Mouse (Mus musculus): ENCODE measurements at regions not wholly inside any gene's neighbourhood (a gene's known extent, or its start where the extent isn't known, plus 50 kb on each side); places are given as distances from the start of the nearest gene placed in this dataset.

GRCm38 (mm10) chr13:28793166-28793935, 160.2 kb downstream of the Sox4 start:
- H3K27me3 ChIP-seq (ENCODE audit: control insufficient read depth, insufficient read depth, low read length), result no peaks in the 10 kb centered on the region
- H3K36me3 ChIP-seq (ENCODE audit: control insufficient read depth, insufficient read depth, low read length), result no peaks in the 10 kb centered on the region
- no peak for TF ChIP-seq POLR2A (IDR thresholded peaks at IDR 0.05; ENCODE audit: extremely low read depth, insufficient read depth, low read length)
- TF ChIP-seq CTCF (IDR thresholded peaks at IDR 0.05; ENCODE audit: low read depth, low read length), result no peak
- H3K79me2 ChIP-seq (ENCODE audit: control insufficient read depth, insufficient read depth, low read length), result no peaks in the 10 kb centered on the region
- no peak overlapping the region for H3K27ac ChIP-seq (replicated peaks; ENCODE audit: insufficient read depth, low read depth, low read length)
- no peak overlapping the region for H3K9ac ChIP-seq (ENCODE audit: low read depth, low read length)
- H3K4me3 ChIP-seq (ENCODE audit: insufficient read depth, low read depth, low read length), result no peak overlapping the region
- DNase-seq (ENCODE audit: extremely low read depth, low read depth, low spot score), result no peak
- H3K4me1 ChIP-seq (ENCODE audit: control insufficient read depth, insufficient read depth, low read length), result no peaks in the 10 kb centered on the region
- 81% methylated on average over 5 of the region's 5 CpGs for WGBS

DNA sequence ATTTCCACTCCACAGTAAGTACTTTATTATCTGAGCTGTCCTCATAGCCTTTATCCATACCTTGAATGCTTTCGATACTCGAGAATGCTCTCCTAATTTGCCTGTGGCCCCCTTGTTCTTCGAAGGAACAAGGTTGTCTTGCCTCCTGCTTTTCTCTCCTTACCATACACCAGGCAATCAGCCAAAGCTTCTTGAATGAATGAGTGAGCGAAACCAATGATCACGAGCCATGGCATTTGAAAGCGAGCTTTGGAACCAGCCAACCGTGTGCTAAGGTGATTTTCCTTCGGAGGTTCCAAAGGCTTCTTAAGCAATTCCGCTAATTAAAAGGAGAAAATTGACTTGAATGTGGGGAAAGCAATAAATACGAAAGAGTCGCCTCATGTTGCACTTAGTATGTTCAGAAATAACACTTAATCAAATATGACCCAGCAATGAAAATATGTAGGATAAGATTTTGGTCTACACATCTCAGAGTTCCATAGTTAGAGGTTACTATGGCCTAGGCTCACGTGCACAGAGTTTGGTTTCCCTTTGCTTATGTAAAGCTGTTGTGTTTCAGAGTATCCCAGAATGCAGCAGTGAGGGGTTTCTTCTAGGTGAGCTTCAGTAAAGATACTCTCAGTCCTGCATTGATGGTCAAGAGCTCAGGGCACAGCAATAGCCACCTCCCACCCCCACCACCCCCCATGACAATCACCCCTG, 160.9 kb downstream of the Sox4 start:
- TF ChIP-seq POLR2A (IDR thresholded peaks at IDR 0.05; ENCODE audit: extremely low read depth, insufficient read depth, low read length), result no peak
- TF ChIP-seq CTCF (IDR thresholded peaks at IDR 0.05; ENCODE audit: low read depth, low read length), result no peak
- no peak for DNase-seq (ENCODE audit: extremely low read depth, low read depth, low spot score)
- H3K4me1 ChIP-seq (ENCODE audit: control insufficient read depth, insufficient read depth, low read length), result no peaks in the 10 kb centered on the region
- no peak overlapping the region for H3K4me3 ChIP-seq (ENCODE audit: insufficient read depth, low read depth, low read length)
- H3K36me3 ChIP-seq (ENCODE audit: control insufficient read depth, insufficient read depth, low read length), result no peaks in the 10 kb centered on the region
- no peaks in the 10 kb centered on the region for H3K27me3 ChIP-seq (ENCODE audit: control insufficient read depth, insufficient read depth, low read length)
- no peaks in the 10 kb centered on the region for H3K79me2 ChIP-seq (ENCODE audit: control insufficient read depth, insufficient read depth, low read length)
- H3K9ac ChIP-seq (ENCODE audit: low read depth, low read length), result no peak overlapping the region
- WGBS, result 98% methylated on average over 12 of the region's 12 CpGs
- no peak overlapping the region for H3K27ac ChIP-seq (replicated peaks; ENCODE audit: insufficient read depth, low read depth, low read length)

GRCm38 (mm10) chr13:28790381-28790780, 163.1 kb downstream of the Sox4 start:
- Histone ChIP-seq H3K4me3 (ENCODE audit: insufficient read depth, low read depth, low read length) (no peak overlapping the region), H3K9ac (ENCODE audit: low read depth, low read length) (no peak overlapping the region), H3K27me3 (ENCODE audit: control insufficient read depth, insufficient read depth, low read length) (no peaks in the 10 kb centered on the region), H3K79me2 (ENCODE audit: control insufficient read depth, insufficient read depth, low read length) (no peaks in the 10 kb centered on the region), H3K4me1 (ENCODE audit: control insufficient read depth, insufficient read depth, low read length) (no peaks in the 10 kb centered on the region), H3K36me3 (ENCODE audit: control insufficient read depth, insufficient read depth, low read length) (no peaks in the 10 kb centered on the region), H3K27ac (replicated peaks; ENCODE audit: insufficient read depth, low read depth, low read length) (no peak overlapping the region)
- DNase-seq (ENCODE audit: extremely low read depth, low read depth, low spot score), result no peak
- WGBS, result 81% methylated on average over 4 of the region's 4 CpGs
- no peak for TF ChIP-seq CTCF (IDR thresholded peaks at IDR 0.05; ENCODE audit: low read depth, low read length)
- TF ChIP-seq POLR2A (IDR thresholded peaks at IDR 0.05; ENCODE audit: extremely low read depth, insufficient read depth, low read length), result no peak

DNA sequence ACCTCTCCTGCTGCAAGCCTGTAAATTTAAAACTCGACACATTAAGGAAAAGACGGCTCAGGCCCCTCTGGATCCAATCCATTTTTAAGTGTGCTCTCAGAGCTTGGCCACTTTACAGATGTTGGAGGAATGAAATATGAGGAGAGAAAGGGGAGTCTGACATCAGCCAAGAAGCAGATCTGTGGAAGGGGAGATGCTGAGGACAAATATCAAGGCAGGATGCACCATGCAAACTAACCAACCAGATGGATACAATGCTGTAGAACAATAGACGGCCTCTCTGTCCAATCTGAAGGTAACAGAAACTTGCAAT, 166.2 kb downstream of the Sox4 start:
- WGBS, result 82% methylated on average over 3 of the region's 3 CpGs
- H3K27ac ChIP-seq (replicated peaks; ENCODE audit: insufficient read depth, low read depth, low read length), result no peak overlapping the region
- H3K4me3 ChIP-seq (ENCODE audit: insufficient read depth, low read depth, low read length), result no peak overlapping the region
- no peaks in the 10 kb centered on the region for H3K27me3 ChIP-seq (ENCODE audit: control insufficient read depth, insufficient read depth, low read length)
- H3K79me2 ChIP-seq (ENCODE audit: control insufficient read depth, insufficient read depth, low read length), result no peaks in the 10 kb centered on the region
- TF ChIP-seq CTCF (IDR thresholded peaks at IDR 0.05; ENCODE audit: low read depth, low read length) (no peak), POLR2A (IDR thresholded peaks at IDR 0.05; ENCODE audit: extremely low read depth, insufficient read depth, low read length) (no peak)
- no peak for DNase-seq (ENCODE audit: extremely low read depth, low read depth, low spot score)
- no peaks in the 10 kb centered on the region for H3K36me3 ChIP-seq (ENCODE audit: control insufficient read depth, insufficient read depth, low read length)
- H3K9ac ChIP-seq (ENCODE audit: low read depth, low read length), result no peak overlapping the region
- H3K4me1 ChIP-seq (ENCODE audit: control insufficient read depth, insufficient read depth, low read length), result no peaks in the 10 kb centered on the region

- no peak for TF ChIP-seq POLR2A (IDR thresholded peaks at IDR 0.05; ENCODE audit: extremely low read depth, insufficient read depth, low read length)
- TF ChIP-seq CTCF (IDR thresholded peaks at IDR 0.05; ENCODE audit: low read depth, low read length), result no peak
- WGBS, result 80% methylated on average over 9 of the region's 9 CpGs
- Histone ChIP-seq H3K79me2 (ENCODE audit: control insufficient read depth, insufficient read depth, low read length) (no peaks in the 10 kb centered on the region), H3K27ac (replicated peaks; ENCODE audit: insufficient read depth, low read depth, low read length) (no peak overlapping the region), H3K4me1 (ENCODE audit: control insufficient read depth, insufficient read depth, low read length) (no peaks in the 10 kb centered on the region), H3K9ac (ENCODE audit: low read depth, low read length) (no peak overlapping the region), H3K36me3 (ENCODE audit: control insufficient read depth, insufficient read depth, low read length) (no peaks in the 10 kb centered on the region), H3K4me3 (ENCODE audit: insufficient read depth, low read depth, low read length) (no peak overlapping the region), H3K27me3 (ENCODE audit: control insufficient read depth, insufficient read depth, low read length) (no peaks in the 10 kb centered on the region)
- no peak for DNase-seq (ENCODE audit: extremely low read depth, low read depth, low spot score)
Observed at GRCm38 (mm10) chr13:28786629-28787330, 166.7 kb downstream of the Sox4 start.
